Mouse (Mus musculus): ENCODE measurements around the gene Sft2d1.

Gene Sft2d1

DNA sequence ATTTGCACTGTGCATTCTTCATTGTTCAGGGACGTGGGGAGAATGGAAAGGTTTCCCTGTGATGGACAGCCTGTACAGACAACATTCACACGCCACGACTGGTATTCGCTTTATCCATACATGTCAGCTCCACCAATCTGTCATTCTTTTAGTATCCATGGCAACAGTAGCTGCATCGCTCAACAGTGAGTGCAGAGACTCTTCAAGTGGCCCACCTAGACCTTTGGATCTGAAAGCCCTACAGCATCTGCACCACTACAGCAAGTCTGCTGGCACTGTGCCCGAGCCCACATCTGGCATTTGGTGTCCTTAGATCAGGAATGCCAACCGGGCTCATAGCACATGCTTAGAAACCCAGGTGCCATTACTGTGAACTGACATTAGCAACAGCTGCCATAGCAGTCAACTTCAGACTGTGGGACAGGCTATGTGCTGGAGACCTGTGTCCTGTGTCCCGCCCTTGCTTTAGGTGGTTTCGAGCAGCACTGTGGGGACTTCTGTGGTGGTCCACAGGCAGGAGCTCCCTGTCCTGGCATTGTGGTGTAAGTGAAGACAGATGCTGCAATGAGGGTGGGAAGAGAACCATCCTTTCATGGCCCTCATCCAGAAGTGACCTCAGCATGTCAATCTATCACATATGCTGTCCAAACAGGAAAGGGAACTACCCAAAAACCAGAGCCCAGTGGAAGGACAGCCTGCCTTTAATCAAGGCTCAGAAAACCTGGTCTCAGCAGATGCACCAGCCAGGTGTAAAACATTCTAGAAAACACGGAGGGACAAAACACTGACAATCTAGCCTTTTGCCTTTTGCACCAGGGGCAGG lies 50.6 kb downstream of the Sft2d1 start:
- DNase-seq (ENCODE audit: low spot score in 2 of 2): no peak

DNA sequence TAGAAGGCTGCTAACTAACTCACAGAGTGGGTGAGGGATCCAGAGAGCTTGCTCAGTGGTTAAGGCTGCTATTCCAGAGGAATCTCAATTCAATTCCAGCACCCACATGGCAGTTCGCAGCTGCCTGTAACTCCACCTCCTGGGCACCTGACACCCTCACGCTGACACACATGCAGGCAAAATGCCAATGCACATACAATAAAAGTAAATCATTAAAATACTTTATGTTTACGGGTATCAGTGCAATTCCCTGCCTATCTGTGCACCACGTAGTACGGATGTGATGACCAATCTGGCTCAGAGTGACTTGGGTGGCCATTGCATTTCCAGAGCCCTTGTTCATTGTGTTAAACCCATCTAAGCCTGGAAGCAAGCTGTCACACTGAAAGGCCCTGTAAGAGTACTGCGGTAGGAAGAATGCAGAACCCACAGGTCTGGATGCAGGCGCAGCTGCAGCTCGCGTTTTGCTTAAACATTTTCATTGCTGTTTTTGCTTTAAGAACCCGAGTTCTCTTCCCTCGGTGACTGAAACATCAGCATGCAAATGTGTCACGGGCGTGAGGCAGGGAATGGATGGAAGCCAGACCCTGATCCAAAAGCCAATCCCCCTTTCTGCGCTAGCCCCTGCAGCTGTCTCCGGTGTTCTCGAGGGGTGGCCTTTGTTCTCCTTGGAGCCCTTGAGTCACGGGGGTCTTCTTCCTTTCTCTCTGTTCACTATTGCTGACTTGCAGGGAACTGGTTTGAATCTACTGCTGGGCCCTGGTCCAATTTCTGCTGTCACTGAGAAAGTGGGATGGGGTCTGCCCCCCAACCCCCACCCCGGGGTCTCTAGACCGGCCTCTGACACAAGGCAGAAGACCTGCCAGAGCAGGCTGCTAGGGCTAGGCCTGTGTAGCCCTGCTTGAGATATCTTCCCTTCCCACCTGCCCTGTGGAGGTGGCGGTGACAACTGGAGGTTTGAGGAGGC lies 56.9 kb downstream of the Sft2d1 start:
- no peak for DNase-seq (ENCODE audit: low spot score in 2 of 2)

DNA sequence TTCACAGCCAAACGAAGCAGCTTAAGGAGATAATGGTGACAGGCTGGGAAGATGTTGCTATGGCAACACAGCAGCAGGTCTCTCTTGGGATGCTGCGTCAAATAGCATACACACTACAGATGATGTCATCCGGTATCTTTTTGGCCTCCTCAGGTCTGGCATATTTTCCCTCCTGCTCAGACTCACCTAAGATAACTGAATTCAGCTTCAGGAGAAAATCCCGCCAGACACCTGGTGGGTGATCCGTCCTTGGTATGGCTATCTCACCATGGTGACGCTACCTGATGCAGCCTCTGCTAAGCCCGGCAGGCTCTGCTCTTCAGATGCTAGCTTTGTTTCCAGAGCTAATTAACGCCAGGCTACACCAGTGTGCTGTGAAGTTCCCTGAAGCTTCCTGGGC lies 57.7 kb downstream of the Sft2d1 start:
- DNase-seq (ENCODE audit: low spot score in 2 of 2): no peak

DNA sequence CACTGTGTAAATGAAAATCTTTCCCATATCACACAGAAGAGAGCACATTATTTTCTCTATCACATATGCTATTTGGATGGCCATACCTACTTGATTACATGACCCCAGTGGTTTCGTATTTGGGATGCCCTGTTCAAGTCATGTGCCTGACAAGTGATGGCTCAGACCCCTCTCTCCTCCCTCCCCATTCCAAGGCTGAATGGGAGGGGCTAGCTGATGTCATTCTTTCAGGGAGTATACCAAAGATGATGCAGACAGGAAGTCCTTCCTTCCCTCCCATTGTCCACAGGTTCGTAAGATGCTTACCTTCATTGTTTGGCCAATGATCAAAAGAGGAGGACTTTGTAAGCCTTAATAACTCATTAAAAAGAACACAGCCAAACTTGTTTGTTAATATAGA lies 58.3 kb downstream of the Sft2d1 start:
- no peak for DNase-seq (ENCODE audit: low spot score in 2 of 2)

DNA sequence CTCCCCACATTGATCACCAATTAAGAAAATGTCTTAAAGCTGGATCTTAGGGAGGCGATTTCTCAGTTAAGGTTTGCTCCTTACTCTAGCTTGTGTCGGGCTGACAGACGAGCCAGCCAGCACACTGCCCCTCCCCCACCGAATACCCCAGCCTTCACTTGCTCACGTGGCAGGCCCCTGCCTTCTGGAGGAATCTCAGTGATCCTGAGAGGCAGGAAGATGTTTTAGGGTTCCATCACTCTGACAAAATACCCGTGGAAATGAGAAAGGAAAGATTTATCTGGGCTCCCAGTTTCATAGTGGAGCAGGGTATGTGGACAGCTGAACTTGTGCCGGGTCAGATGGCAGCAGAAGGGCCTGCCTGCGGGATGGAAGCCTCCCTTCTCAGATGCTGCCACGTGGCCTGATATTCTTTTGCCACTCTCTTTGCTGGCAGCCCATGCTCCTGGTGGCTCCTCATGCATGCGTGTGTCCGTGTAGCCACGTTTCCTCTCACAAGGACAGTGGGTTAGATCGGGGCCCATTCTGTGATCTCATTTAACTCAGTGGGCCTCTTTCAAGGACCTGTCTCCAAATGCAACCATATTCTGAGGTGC lies 59.8 kb downstream of the Sft2d1 start:
- no peak for DNase-seq (ENCODE audit: low spot score in 2 of 2)

DNA sequence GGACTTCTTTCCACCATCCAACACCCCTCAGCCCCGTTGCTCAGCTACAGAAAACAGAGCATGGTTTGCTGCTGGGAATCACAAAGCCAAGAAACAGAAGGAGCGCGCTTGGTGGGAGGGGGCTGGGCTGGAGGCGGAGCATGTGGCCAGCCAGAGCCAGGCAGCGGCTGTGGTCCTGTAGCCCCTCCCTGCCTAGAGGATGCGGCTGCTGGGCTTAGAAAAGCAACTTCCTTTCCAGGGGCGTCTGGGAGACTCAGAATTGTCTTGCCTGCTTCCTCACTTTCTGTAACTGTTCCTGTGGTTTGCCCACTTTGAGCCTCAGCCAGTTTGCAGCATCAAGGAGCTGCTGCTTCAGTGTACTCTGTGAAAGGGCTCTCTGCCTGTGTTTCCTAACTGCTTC lies 60.9 kb downstream of the Sft2d1 start:
- DNase-seq (ENCODE audit: low spot score in 2 of 2): peak; percentile 40

DNA sequence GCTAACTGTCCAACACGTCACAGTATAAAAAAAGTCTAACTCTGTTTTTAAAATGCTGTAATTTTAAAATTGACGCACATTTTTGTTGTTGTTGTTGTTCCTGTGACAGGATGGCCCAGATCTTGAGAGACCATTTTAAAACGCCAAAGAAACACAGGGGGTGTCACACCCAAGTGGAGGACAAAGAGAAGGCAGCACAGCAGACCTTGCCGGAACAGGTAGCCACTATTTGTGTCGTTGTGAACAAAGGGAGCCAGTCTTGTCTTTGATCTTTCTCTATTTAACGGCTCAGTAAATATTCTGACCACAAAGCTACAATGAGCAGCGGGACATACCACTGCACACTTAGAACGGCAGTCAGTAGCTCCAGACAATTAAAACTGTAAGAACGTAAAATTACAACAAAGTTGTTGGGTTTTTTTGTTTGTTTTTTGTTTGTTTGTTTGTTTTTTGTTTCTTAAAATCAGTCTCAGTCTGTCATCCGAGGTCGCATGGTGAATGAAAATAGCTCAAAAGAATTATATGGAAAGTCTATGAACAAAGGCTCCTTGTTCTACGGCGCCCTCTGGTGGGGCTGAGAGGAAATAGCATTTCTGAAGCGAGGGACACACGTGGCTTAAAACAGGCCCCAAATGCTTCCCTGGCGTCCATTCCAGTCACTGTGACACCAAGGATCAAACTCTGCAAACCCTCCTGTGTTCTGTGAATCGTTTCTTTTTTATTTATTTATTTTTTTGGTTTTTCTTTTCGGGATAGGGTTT lies 61.6 kb downstream of the Sft2d1 start:
- DNase-seq (ENCODE audit: low spot score in 2 of 2): peak; percentile 60 to 70
